Mouse (Mus musculus) yolk sac, embryonic 10.5 days (tissue): Measurements from ENCODE around the gene Isoc2b.
A peak's percentile ranks its signal among the peaks of the same experiment; 100 is the strongest.
"Not testable (repeated sequence)": the region's sequence is repeated elsewhere in the genome, so short reads cannot be mapped to it uniquely, and the experiment has no call there.

ENCODE experiments used
- DNase-seq: peaks from one replicate; pipeline ENCODE4 v3.0.0-alpha.2; 2017; ENCODE audit warnings: low spot score

The Isoc2b gene

GRCm38 (mm10) chr7:4835631-4836327 is 34.3 kb downstream of the Isoc2b start:
- no peak for DNase-seq

- no peak for DNase-seq
Measured at GRCm38 (mm10) chr7:4830476-4830875, 39.6 kb downstream of the Isoc2b start.

- DNase-seq: no peak
Measured at GRCm38 (mm10) chr7:4825365-4825764, 44.7 kb downstream of the Isoc2b start.

- DNase-seq: peak; percentile 58
Measured at GRCm38 (mm10) chr7:4822162-4822907, 47.7 kb downstream of the Isoc2b start.

- no peak for DNase-seq
Measured at GRCm38 (mm10) chr7:4821690-4822089, 48.4 kb downstream of the Isoc2b start.

GRCm38 (mm10) chr7:4820925-4821324 is 49.1 kb downstream of the Isoc2b start:
- not testable (repeated sequence) for DNase-seq

GRCm38 (mm10) chr7:4816559-4816958 is 53.5 kb downstream of the Isoc2b start:
- no peak for DNase-seq

GRCm38 (mm10) chr7:4813105-4813791 is 56.8 kb downstream of the Isoc2b start:
- DNase-seq: no peak

GRCm38 (mm10) chr7:4812303-4813104 is 57.6 kb downstream of the Isoc2b start, which contains the start of gene Ube2s:
Gene Ube2s, minus strand, starts transcription at chr7:4812590.
- peak; percentile 99 for DNase-seq

- DNase-seq: peak; percentile 58
Measured at GRCm38 (mm10) chr7:4811842-4812302, 58.2 kb downstream of the Isoc2b start.

GRCm38 (mm10) chr7:4811131-4811530 is 58.9 kb downstream of the Isoc2b start:
- DNase-seq: not testable (repeated sequence)

GRCm38 (mm10) chr7:4806716-4807115 is 63.3 kb downstream of the Isoc2b start:
- no peak for DNase-seq

GRCm38 (mm10) chr7:4802247-4802646 is 67.8 kb downstream of the Isoc2b start:
- no peak for DNase-seq

GRCm38 (mm10) chr7:4795767-4796433 is 74.2 kb downstream of the Isoc2b start:
- DNase-seq: peak; percentile 37
